Mouse (Mus musculus): ENCODE measurements around the gene Slc25a10. TPM values are rescaled to one million over a fixed set of nuclear protein-coding genes. Genes with fewer than 3 reads are reported as not detected.

Gene Slc25a10
- polyA plus RNA-seq, 1 experiment from 2014 or later: 68.9 TPM

- Histone ChIP-seq H3K4me1 (ENCODE audit: insufficient read depth) (no peaks in the 10 kb centered on the region), H3K9ac (no peak overlapping the region; the same call in 1 of the 2 replicates), H3K27me3 (ENCODE audit: insufficient read depth, low read length) (no peaks in the 10 kb centered on the region), H3K9me3 (ENCODE audit: low read depth, low read length) (no peaks in the 10 kb centered on the region), H3K27ac (ENCODE audit: low read depth) (no peak overlapping the region), H3K4me3 (ENCODE audit: low read depth, low read length) (no peak overlapping the region), H3K4me2 (no peak overlapping the region), H3K36me3 (ENCODE audit: insufficient read depth) (peaks cover 40% of the 10 kb centered on the region)
- no peak for TF ChIP-seq CTCF (IDR thresholded peaks at IDR 0.05; ENCODE audit: low read depth)
- 16% methylated on average over 3 of the region's 3 CpGs for WGBS
- peak; percentile 20 for DNase-seq
- ATAC-seq (ENCODE audit: insufficient read depth): no peak; the same call in 1 of the 2 replicates
Measured at GRCm38 (mm10) chr11:120500357-120500756, 8.7 kb downstream of the Slc25a10 start.

- no peak overlapping the region for H3K4me3 ChIP-seq (ENCODE audit: low read depth, low read length)
- ATAC-seq (ENCODE audit: insufficient read depth): no peak
- WGBS: 49% methylated on average over 6 of the region's 6 CpGs
- no peak overlapping the region for H3K9ac ChIP-seq
- no peak overlapping the region for H3K4me2 ChIP-seq
- H3K4me1 ChIP-seq (ENCODE audit: insufficient read depth): no peaks in the 10 kb centered on the region
- H3K9me3 ChIP-seq (ENCODE audit: low read depth, low read length): no peaks in the 10 kb centered on the region
- TF ChIP-seq CTCF (IDR thresholded peaks at IDR 0.05; ENCODE audit: low read depth): no peak
- H3K36me3 ChIP-seq (ENCODE audit: insufficient read depth): peaks cover 33% of the 10 kb centered on the region
- no peaks in the 10 kb centered on the region for H3K27me3 ChIP-seq (ENCODE audit: insufficient read depth, low read length)
- no peak for DNase-seq
- H3K27ac ChIP-seq (ENCODE audit: low read depth): no peak overlapping the region
Measured at GRCm38 (mm10) chr11:120501018-120501417, 9.4 kb downstream of the Slc25a10 start.

- no peak for ATAC-seq (ENCODE audit: insufficient read depth)
- H3K36me3 ChIP-seq (ENCODE audit: insufficient read depth): peaks cover 27% of the 10 kb centered on the region
Measured at GRCm38 (mm10) chr11:120501701-120502100, 10.1 kb downstream of the Slc25a10 start.

GRCm38 (mm10) chr11:120505661-120506060, 14.0 kb downstream of the Slc25a10 start:
- Histone ChIP-seq H3K4me1 (ENCODE audit: insufficient read depth) (0 out of 2 replicates have a peak, but pooled peaks cover 4% of the 10 kb centered on the region), H3K9me3 (ENCODE audit: low read depth, low read length) (no peaks in the 10 kb centered on the region), H3K4me3 (ENCODE audit: low read depth, low read length) (no peak overlapping the region), H3K4me2 (no peak overlapping the region), H3K36me3 (ENCODE audit: insufficient read depth) (no peaks in the 10 kb centered on the region), H3K27ac (ENCODE audit: low read depth) (no peak overlapping the region), H3K27me3 (ENCODE audit: insufficient read depth, low read length) (no peaks in the 10 kb centered on the region), H3K9ac (no peak overlapping the region)
- DNase-seq (no peak), ATAC-seq (ENCODE audit: insufficient read depth) (no peak)
- 73% methylated on average over 3 of the region's 3 CpGs for WGBS
- TF ChIP-seq CTCF (IDR thresholded peaks at IDR 0.05; ENCODE audit: low read depth): no peak

More at GRCm38 (mm10) chr11:120501701-120502100, 10.1 kb downstream of the Slc25a10 start:
- no peaks in the 10 kb centered on the region for H3K4me1 ChIP-seq (ENCODE audit: insufficient read depth)
- no peak for TF ChIP-seq CTCF (IDR thresholded peaks at IDR 0.05; ENCODE audit: low read depth)
- WGBS: 83% methylated on average over 4 of the region's 4 CpGs
- no peak overlapping the region for H3K4me3 ChIP-seq (ENCODE audit: low read depth, low read length)
- no peak overlapping the region for H3K9ac ChIP-seq
- no peak overlapping the region for H3K4me2 ChIP-seq
- no peak for DNase-seq
- H3K9me3 ChIP-seq (ENCODE audit: low read depth, low read length): no peaks in the 10 kb centered on the region
- H3K27ac ChIP-seq (ENCODE audit: low read depth): no peak overlapping the region
- H3K27me3 ChIP-seq (ENCODE audit: insufficient read depth, low read length): no peaks in the 10 kb centered on the region

- no peak overlapping the region for H3K4me3 ChIP-seq (ENCODE audit: low read depth, low read length)
- H3K9ac ChIP-seq: no peak overlapping the region
- H3K36me3 ChIP-seq (ENCODE audit: insufficient read depth): no peaks in the 10 kb centered on the region
- no peak for ATAC-seq (ENCODE audit: insufficient read depth)
- H3K9me3 ChIP-seq (ENCODE audit: low read depth, low read length): no peaks in the 10 kb centered on the region
- H3K27me3 ChIP-seq (ENCODE audit: insufficient read depth, low read length): no peaks in the 10 kb centered on the region
- no peak overlapping the region for H3K4me2 ChIP-seq
- H3K27ac ChIP-seq (ENCODE audit: low read depth): peak overlapping the region; percentile 82
- peak; percentile 45 for DNase-seq
- H3K4me1 ChIP-seq (ENCODE audit: insufficient read depth): 0 out of 2 replicates have a peak, but pooled peaks cover 4% of the 10 kb centered on the region
- WGBS: 60% methylated on average over 4 of the region's 4 CpGs
- TF ChIP-seq CTCF (IDR thresholded peaks at IDR 0.05; ENCODE audit: low read depth): peak; percentile 58
Measured at GRCm38 (mm10) chr11:120506899-120507298, 15.3 kb downstream of the Slc25a10 start.

GRCm38 (mm10) chr11:120507611-120508289, 16.1 kb downstream of the Slc25a10 start:
- Histone ChIP-seq H3K4me3 (ENCODE audit: low read depth, low read length) (no peak overlapping the region), H3K4me1 (ENCODE audit: insufficient read depth) (0 out of 2 replicates have a peak, but pooled peaks cover 4% of the 10 kb centered on the region), H3K9ac (no peak overlapping the region), H3K27me3 (ENCODE audit: insufficient read depth, low read length) (no peaks in the 10 kb centered on the region), H3K36me3 (ENCODE audit: insufficient read depth) (no peaks in the 10 kb centered on the region), H3K27ac (ENCODE audit: low read depth) (peak overlapping the region; percentile 82), H3K9me3 (ENCODE audit: low read depth, low read length) (no peaks in the 10 kb centered on the region), H3K4me2 (no peak overlapping the region)
- WGBS: 46% methylated on average over 13 of the region's 13 CpGs
- ATAC-seq (ENCODE audit: insufficient read depth) (peak; percentile 72), DNase-seq (peak; percentile 44)
- TF ChIP-seq CTCF (IDR thresholded peaks at IDR 0.05; ENCODE audit: low read depth): no peak

GRCm38 (mm10) chr11:120508290-120508870, 16.7 kb downstream of the Slc25a10 start:
- TF ChIP-seq CTCF (IDR thresholded peaks at IDR 0.05; ENCODE audit: low read depth): no peak
- Histone ChIP-seq H3K4me1 (ENCODE audit: insufficient read depth) (0 out of 2 replicates have a peak, but pooled peaks cover 4% of the 10 kb centered on the region), H3K27me3 (ENCODE audit: insufficient read depth, low read length) (no peaks in the 10 kb centered on the region), H3K9ac (no peak overlapping the region), H3K4me3 (ENCODE audit: low read depth, low read length) (no peak overlapping the region), H3K9me3 (ENCODE audit: low read depth, low read length) (no peaks in the 10 kb centered on the region), H3K27ac (ENCODE audit: low read depth) (peak overlapping the region; percentile 50), H3K36me3 (ENCODE audit: insufficient read depth) (no peaks in the 10 kb centered on the region), H3K4me2 (no peak overlapping the region)
- no peak for ATAC-seq (ENCODE audit: insufficient read depth)
- no peak for DNase-seq
- 74% methylated on average over 9 of the region's 9 CpGs for WGBS
